Mouse (Mus musculus): ENCODE results near the gene Gm21885.
A peak's percentile ranks its signal among the peaks of the same experiment; 100 is the strongest.

The Gm21885 gene

DNA sequence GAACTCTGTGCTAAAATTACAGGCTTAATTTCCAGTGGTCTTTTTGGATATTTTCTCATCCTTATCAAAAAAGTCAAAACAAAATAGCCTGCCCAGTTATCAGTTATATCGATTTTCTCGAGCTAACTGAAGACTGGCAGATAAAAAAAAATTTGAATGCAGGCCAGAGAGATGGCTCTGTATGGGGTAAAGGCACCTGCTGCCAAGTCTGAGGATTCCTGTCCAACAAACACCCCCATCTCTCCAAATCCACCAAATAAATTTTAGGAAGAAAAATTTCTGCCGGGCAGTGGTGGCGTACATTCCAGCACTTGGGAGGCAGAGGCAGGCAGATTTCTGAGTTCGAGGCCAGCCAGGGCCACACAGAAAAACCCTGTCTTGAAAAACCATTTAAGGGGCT is 36.4 kb downstream of the Gm21885 start:
- no peak for DNase-seq (ENCODE audit: inconsistent ontology term)

DNA sequence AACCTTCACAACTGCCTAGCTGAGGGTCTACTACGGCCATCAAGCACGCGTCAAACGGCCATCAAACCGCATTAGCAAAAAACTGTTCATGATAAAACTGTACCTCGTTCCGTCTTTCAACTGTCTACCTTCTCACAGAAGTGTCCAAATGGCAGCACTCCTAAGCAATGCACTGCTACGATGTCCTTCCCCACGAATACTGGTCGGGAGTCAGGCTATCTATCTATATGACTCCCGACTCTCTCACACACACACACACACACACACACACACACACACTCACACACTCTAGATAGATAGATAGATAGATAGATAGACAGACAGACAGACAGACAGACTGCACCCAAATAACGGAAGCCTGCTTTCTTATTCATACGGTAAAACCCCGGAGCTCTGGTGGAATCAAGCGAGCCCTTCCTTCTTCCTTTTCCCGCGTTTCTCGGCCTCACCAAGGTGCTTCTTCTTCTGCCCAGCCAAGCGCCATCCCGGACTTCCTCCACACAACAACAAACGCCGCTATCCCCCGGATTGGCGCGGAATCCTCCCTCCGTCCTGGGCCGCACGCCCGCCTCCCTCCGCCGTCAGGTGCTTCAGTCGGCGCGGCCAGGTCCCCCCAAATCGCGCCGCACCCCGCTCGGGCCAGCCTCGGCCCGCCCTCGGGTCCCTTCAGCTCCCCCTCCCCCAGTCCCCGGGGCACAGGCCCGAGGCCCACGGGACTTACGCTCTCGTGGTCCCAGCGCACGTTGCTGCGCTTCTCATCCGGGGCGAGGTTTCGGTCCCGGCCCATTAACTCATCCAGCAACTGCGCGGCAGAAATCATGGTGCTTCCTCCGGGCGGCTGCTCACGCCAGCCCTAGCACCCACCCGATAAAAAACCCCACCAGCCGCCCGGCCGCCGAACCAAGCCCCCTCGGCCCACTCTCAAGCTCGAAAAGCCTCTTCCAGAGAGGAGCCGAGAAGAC is 39.6 kb downstream of the Gm21885 start:
- no peak for DNase-seq (ENCODE audit: inconsistent ontology term)

DNA sequence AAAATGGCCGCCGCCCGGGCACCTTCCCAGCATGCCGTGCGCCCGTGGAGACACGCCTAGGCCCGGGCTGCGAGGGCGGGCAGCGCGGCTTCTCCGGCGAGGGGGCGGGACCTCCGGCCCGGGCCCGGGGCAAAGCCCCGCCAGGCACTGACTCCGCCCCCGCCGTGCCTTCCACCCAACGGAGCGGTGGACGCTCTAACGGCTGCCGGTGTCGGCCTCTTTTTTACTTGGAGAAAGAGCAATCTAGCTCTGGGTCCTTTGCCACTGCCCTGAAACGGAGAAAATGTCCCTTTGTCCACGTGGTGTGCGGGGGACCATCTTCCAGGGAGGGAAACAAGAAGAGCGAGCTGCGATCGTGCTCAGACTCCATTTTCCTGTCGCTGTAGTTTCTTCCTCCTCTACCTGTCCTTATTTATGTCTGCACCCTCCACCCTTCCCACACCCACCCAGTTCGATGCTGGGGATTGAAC is 40.3 kb downstream of the Gm21885 start, which contains the start of gene Luc7l3:
Luc7l3 (minus strand) TSS at position 58 of the 470 bp plus-strand sequence.
- DNase-seq (ENCODE audit: inconsistent ontology term): peak; percentile 96

- DNase-seq (ENCODE audit: inconsistent ontology term): no peak
Observed at GRCm38 (mm10) chr11:94322636-94323035, 41.0 kb downstream of the Gm21885 start.

DNA sequence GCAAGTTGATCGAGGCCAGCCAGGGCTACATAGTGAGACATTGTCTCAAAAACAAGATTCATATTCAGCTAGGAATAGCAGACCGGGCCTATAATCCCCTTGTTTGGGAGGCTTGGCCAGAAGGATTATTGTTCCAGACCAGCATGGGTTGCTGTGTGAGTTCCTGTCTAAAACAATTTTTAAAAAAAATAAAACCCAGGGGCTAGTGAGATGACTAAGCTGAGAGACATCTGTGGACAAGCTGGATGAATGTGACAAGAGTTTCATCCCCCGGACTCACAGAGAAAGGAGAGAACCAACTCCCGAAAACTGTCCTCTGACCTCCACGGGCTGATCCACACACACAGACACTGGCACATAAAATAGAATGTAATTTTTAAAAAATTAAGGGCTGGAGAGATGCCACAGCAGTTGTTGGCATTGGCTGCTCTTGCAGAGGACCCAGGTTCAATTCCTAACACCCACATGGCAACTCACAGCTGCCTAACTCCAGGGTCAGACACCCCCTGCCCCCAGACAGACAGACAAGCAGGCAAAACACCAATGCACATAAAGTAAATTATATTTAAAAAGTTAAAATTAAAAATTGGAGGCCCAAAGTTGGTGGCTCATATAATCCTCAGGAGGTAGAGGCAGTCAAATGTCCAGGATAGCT is 41.7 kb downstream of the Gm21885 start:
- DNase-seq (ENCODE audit: inconsistent ontology term): peak; percentile 62

DNA sequence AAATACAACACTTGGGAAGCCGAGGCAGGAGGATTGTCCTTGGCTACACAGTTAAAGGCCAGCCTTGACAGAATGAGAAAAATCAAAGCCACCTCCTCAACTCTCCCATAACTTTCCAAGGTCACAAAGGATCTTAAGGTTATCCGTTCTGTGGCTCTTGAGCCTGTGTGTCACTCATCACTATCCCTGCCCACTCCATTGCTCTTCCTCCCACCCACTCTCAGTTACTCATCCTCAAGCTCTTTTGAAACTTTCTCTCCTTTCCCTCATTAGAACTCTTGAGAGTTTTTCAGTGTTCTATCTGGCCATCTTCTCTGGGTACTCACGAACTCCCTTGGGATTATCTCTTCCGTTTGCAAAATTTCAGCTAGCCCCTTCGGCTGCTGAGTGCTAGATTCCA is 42.9 kb downstream of the Gm21885 start:
- DNase-seq (ENCODE audit: inconsistent ontology term): no peak

- peak; percentile 85 for DNase-seq (ENCODE audit: inconsistent ontology term)
Observed at GRCm38 (mm10) chr11:94326961-94327411, 45.3 kb downstream of the Gm21885 start.

DNA sequence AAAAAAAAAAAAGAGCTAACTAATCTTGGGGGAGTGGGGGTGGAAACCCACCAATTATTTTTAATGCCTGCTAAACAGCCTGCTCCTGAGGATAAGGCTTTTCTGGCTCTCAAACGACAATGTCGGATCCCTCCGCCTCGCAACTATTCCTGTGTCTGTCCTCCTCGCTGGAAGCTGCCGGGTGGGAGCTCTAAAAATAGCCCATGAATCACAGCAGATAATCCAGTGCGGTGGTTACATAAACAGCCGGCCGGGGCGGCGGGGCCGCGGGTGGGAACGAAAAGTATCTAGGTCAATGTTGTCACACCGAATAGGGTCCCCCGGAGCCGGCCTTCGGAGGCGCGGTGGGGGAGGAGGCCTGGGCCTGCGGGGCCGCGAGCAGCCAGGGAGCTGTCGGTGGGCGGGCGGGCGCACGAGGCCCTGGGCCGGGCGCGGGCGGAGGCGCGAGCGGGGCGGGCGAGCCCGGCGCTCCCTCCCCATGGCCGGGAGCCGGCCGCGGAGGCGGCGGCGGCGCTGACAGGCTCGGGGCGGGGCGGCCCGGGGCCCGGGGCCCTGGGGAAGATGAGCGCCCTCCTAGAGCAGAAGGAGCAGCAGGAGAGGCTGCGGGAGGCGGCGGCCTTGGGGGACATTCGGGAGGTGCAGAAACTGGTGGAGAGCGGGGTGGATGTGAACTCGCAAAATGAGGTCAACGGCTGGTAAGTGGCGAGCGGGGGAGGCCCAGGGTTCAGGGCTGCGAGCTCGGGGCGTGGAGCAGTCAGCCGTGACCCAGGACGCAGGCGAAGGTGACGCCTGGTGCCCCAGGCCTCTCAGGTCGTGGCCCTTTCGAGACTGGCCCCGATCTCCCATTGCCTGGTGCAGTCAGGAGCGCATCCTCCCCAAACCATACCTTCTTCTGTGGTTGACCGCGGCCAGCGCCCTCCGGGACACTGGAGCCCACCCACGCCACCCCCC is 46.3 kb downstream of the Gm21885 start, which contains the start of gene Ankrd40:
Ankrd40 (plus strand) TSS at position 309 of the 951 bp plus-strand sequence.
- DNase-seq (ENCODE audit: inconsistent ontology term): peak; percentile 99

DNA sequence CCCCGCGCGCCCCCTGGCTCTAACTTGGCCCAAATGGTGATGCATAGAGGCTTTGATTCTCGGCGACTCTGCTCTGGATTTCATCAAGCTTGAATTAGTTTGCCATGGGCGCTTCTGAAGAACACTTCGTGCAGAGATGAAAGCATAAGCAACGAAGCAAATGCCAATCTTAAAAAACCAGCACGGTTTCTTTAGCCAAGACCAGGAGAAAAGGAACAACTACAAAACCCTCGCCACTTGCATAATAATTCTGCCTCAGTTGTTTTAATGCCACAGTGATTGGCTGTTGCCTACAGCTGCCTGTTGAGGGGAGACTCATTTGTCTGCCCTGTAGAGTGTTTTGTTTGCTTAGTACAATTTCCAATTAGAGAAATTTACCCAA is 47.0 kb downstream of the Gm21885 start:
- no peak for DNase-seq (ENCODE audit: inconsistent ontology term)

DNA sequence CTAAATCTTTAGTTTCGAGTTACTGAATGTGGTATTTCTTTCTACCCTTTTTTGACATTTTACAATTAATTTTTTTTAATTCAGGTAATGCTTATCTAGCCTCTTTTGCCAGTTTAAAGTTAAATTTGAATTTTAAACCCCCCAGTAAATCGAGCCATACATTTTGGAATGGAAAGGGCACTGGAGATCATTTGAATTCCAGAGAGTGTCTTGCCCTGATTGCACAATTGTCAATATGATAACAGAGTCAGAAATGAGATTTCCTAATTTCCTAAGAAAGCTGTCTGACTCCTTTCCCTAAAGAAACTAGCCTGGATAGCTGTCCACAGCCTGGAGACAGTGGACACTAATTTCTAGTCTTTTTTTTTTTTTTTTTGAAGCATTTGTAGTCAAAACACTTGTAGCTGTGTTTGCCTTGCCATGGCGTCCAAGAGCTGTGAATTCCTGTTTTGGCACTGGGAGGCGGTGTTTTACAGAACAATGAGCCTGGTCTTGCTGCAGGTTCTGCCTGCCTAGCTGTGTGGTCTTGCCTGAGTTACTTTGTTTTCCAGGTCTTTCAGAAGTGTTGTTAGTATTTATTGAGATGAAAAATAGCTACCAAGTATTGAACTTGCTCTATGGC is 47.7 kb downstream of the Gm21885 start:
- DNase-seq (ENCODE audit: inconsistent ontology term): peak; percentile 56

GRCm38 (mm10) chr11:94330211-94330610 is 48.5 kb downstream of the Gm21885 start:
- no peak for DNase-seq (ENCODE audit: inconsistent ontology term)

- no peak for DNase-seq (ENCODE audit: inconsistent ontology term)
Observed at GRCm38 (mm10) chr11:94332726-94333125, 51.1 kb downstream of the Gm21885 start.

DNA sequence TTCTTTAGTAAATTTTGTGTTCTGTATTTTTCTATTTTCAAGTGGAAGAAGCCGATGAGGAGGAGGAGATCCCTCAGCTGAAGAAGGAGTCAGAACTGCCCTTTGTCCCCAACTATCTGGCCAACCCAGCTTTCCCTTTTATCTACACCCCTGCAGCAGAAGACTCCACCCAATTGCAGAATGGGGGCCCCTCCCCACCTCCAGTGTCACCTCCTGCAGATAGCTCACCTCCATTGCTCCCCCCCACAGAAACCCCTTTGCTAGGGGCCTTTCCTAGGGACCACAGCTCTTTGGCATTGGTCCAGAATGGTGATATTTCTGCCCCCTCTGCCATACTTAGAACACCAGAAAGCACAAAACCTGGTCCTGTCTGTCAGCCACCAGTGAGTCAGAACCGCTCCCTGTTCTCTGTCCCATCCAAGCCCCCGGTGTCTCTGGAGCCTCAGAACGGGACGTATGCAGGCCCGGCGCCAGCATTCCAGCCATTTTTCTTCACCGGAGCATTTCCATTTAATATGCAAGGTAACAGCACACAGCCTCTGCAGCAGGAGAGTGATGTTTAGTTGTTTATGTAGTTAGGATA is 52.8 kb downstream of the Gm21885 start:
- no peak for DNase-seq (ENCODE audit: inconsistent ontology term)
